Mouse (Mus musculus) testis, postnatal 14 days (tissue): ENCODE measurements around the gene Tmem267.
A peak's percentile ranks its signal among the peaks of the same experiment; 100 is the strongest.
"Not testable (repeated sequence)": the region's sequence is repeated elsewhere in the genome, so short reads cannot be mapped to it uniquely, and the experiment has no call there.

Experiments
- DNase-seq: peaks from one replicate; pipeline ENCODE4 v3.0.0; 2021; ENCODE audit warnings: low spot score

Tmem267 gene

GRCm38 (mm10) chr13:119619735-119620134 lies 131.9 kb downstream of the Tmem267 start:
- no peak for DNase-seq

- no peak for DNase-seq
Measured at GRCm38 (mm10) chr13:119623634-119624033, 135.8 kb downstream of the Tmem267 start, which contains the start of gene Ccl28. Gene Ccl28, plus strand, starts transcription at chr13:119623819.

DNA sequence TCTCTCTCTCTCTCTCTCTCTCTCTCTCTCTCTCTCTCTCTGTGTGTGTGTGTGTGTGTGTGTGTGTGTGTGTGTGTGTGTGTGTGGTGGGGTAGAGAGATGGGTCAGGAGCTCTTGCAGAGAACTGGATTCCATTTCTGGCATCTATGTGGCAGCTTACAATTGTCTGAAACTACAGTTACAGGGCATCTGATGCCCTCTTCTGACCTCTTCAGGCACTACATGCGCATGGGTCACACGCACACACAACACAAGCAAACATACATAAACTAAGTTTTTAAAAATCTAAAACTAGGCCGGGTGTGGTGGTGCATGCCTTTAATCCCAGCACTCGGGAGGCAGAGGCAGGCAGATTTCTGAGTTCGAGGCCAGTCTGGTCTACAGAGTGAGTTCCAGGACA lies 138.1 kb downstream of the Tmem267 start:
- DNase-seq, result not testable (repeated sequence)

DNA sequence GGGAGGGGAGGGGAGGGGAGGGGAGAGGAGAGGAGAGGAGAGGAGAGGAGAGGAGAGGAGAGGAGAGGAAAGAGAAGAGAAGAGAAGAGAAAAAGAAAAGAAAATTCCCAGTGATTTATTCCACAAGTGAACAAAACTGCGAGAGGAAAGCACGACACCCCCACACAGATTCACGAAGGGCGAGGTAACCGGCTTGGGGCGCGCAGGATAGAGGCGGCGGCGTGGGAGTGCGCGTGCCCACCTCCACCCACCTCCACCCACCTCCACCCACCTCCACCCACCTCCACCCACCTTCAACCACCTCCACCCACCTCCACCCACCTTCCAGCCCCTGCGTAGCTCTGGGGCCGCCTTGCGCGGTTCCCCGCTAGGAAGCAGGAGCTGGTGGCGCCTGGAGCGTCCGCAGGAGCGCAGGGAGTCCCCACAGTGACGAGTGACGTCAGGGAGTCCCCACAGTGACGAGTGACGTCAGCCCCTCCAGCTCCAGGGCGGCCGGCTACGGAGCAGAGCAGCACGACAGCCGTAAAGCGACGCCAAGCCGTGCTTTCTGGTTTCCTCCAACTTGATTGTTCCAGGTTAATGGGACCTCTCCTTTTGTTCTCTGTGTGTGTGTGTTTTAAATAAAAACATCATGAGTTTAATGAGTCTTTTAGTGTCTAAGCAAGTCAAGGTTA lies 143.8 kb downstream of the Tmem267 start:
- peak; percentile 84 for DNase-seq

- DNase-seq, result no peak
Measured at GRCm38 (mm10) chr13:119632156-119632548, 144.3 kb downstream of the Tmem267 start.

GRCm38 (mm10) chr13:119635496-119635895 lies 147.7 kb downstream of the Tmem267 start:
- no peak for DNase-seq

GRCm38 (mm10) chr13:119637837-119638236 lies 150.0 kb downstream of the Tmem267 start:
- no peak for DNase-seq

DNA sequence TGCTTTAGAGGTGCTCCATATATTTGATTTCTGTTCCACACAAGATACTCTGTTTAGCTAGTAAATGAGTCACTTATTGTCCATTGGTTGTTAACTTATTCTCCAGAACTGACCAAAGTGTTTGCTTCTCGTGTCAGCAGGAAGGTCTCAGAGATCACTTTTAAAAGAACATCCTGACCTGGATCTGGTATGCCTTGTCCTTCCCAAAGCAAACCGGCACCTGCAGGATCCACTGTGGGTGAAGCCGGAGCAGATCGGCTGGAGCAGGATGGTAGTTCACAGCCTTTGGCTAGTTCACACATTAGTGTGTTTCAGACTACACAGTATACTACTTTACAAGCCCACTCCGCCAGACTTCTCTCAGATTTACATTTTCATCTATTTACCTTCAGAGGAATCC lies 150.6 kb downstream of the Tmem267 start:
- no peak for DNase-seq

DNA sequence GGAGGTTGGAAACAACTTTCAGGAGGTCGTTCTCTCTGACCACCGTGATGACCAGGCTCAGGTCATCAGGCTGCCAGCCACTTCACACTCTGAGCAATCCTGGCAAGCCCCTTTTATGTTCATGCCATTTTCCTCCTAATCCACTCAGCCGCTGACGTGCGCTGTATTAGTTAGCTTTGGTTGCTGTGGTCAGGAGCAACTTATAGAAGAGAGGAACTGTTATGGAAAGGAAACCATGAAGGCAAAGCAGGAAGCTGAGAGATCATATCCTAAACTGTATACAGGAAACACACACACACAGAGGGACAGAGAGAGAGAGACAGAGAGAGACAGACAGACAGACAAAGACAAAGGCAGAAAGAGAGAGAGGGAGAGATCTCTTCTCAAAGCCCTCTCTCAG lies 151.5 kb downstream of the Tmem267 start:
- no peak for DNase-seq

DNA sequence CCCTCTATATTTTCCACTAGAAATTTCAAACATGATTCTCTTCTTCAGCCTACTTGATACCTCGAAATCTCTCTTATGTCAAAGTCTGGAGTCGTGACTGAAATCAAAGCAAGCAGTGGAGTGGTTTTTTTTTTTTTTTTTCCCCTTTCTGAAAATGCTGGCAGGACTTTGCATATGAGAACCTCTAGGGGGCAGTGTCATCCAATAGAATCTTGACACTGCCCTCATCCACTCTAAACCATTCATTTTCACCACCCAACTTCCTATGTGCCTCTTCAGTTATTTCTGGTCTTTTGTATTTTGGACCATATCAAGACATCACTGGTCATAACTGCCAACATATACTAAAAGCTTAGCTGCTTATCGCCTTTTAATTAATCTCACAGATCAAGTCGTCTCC lies 152.7 kb downstream of the Tmem267 start:
- no peak for DNase-seq

DNA sequence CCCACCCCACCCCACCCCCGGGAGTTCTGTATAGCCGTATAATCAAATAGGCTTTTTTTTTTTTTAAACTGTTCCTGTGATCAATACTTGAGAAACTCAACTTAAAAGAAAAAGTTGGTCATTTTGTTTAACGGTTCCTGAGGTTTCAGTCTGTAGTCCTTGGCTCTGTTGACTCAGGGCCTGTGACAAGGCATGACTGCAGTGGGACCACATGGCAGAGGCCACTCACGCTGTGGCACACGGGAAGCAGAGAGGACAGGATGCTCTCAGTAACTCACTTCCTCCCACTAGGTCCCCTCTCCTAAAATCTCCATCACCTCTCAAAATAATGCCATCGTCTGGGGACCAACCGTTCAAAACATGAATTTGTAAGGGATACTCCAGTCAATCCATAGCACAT lies 153.3 kb downstream of the Tmem267 start:
- DNase-seq, result no peak

DNA sequence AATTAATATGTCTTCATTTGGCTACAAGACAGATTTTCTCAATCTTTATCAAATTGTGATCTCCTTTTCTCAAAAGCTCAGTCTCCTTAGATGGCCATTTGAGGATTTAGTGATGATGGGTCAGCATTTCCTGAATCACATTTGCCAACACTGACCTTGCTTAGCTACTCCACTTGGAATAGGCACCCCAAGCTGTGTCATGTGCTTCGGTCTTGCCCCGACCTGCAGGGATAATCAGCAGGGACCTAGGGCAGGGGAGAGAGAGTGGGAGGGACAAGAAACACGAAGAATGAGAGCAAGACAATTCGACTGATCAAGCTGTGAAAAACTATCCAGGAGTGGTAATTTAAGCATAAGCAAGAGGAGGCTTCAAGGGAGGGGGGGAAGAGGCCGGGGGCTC lies 156.9 kb downstream of the Tmem267 start:
- DNase-seq, result no peak

GRCm38 (mm10) chr13:119646511-119646910 lies 158.7 kb downstream of the Tmem267 start:
- no peak for DNase-seq

- no peak for DNase-seq
Measured at GRCm38 (mm10) chr13:119648891-119649698, 161.3 kb downstream of the Tmem267 start.

DNA sequence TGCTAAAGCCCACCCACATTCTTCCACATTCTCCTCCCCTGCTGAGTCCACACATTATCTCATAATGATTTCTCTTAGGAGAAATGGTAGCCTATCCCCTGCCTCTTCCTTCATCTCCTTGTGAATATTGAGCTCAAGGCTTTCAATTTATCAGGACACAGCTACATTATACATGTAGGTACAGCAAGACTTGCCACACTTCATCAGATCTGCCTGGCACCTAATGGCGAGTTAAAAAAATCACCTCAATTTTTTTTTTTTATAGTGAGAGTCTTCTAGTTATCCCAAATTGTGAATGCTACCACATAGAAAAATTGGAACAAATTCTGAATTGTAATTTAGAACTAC lies 161.8 kb downstream of the Tmem267 start:
- DNase-seq, result no peak

DNA sequence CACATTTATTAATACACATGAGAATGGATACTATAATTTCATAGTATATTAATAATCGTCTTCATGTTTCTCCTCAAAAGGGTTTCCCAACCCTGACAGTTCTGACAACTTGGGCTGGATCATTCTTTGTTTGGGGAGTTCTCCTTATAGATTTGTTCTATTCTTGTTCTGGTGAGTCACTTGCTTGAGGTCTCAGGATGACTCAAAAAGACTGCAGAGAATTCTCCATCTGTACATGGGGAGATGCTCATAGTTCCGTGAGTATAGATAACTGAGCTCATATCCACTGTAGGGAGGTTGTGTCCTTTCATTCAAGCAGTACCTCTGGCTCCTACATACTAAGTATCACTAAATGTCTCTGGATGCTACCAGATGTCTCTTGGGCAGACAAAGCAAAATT lies 166.9 kb downstream of the Tmem267 start:
- DNase-seq, result no peak

GRCm38 (mm10) chr13:119656246-119656645 lies 168.4 kb downstream of the Tmem267 start:
- no peak for DNase-seq

DNA sequence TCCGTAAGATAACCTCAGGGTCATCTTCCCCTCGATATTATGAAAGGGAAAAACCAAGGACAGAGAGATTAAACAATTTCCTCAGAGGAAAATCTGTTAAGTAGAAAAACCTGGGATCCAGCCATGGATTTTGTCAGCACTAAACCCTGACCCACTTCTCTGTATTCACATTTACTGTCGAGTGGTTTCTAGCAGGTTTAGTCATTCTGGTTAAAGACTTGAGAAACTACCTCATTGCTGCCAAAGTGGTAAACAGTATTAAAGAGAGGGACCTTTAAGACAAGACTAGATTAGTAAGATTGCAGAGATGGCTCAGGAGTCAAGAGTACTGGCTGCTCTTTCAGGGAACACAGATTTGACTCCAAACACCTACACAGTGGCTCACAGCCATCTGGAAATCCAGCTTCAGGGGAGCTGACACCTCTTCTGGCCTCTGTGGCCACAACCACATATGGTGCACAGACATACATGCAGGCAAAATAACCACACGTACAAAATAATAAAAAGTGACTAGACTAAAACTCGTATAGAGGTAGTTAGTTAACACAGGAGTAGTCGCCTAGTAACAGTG lies 169.1 kb downstream of the Tmem267 start:
- DNase-seq, result no peak
